Mouse (Mus musculus) layer of hippocampus, adult 8-10 months (tissue): ENCODE results near the gene Tnrc18. TPM values are rescaled to one million over a fixed set of nuclear protein-coding genes. Genes with fewer than 3 reads are reported as not detected.

Experiments used
- DNase-seq, 2 experiments: peaks; one replicate each; pipeline ENCODE4 v3.0.0; 2022; ENCODE audit warnings: low spot score in 2 of 2
- total RNA-seq, 4 experiments: library from RNA; stranded (reverse); gene quantifications; 2 replicates each; pipeline ENCODE4 v1.2.4; 2022

Tnrc18 gene
- total RNA-seq, 4 experiments from 2014 or later: 131 to 153 (median 136) TPM

- DNase-seq: no peak
Observed at GRCm38 (mm10) chr5:142728301-142728700, 89.2 kb downstream of the Tnrc18 start.

DNA sequence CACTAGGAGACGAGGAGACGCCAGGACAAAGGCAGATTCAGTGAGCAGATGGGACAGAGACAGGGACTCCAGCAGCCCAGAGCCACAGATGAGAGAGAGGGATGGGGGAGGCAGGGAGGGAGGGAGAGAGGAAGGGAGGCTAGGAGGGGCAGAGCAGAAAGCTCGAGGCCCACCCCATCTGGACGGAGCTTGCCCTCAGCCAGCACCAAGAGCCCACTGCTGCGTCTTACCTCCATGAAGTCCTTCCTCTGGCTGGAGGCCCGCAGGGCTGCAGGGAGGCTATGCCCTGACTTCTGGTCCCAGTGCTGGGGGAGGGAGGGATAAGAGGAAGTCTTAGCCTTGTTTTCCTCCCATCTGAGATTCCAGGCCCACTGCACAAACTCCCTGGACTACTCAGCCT, 90.7 kb downstream of the Tnrc18 start:
- no peak for DNase-seq

- no peak for DNase-seq
Observed at GRCm38 (mm10) chr5:142724265-142724664, 93.2 kb downstream of the Tnrc18 start.

DNA sequence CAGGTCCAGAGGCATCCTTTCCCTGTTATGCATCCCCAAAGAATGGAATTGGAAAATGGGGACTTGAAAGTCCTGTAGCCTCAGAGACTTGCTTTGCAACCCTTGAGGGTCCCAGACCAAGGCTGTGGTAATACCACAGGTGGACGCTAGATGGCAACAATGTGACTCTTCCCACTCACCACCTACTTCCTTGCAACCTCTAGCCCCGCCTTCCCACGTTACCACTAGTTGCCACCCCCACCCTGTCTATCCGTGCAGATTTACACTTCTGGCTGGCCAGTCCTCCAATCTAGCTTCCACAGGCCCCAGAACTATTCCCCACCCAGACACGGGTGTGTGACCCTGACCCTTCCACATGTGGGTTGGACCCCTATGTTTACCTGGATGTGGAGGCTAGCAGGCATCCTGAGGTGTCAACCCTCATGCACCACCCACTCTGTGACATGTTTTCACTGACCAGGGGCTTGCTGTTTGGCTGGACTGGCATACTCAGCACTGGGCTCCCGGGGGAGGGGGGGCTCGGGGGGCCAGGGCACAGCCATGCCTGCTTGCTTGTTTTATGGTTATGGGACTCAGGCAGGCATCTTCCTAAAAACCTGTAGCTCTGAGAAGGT, 93.8 kb downstream of the Tnrc18 start:
- DNase-seq: peak in 1 of 2 experiments; percentile 60

DNA sequence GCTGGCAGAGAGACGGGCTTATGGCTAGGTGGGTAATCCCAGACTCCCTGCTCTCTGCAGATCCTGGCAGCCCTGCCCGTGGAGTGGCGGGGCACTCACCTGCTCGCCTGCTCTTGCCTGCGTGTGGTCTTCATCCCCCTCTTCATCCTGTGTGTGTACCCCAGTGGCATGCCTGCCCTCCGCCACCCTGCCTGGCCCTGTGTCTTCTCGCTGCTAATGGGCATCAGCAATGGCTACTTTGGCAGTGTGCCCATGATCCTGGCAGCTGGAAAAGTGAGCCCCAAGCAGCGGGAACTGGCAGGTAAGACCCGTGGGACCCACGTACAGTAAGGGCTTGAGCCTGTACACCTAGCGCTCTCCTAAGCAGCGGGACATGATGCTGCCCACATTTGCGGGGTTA, 97.6 kb downstream of the Tnrc18 start:
- DNase-seq: no peak

DNA sequence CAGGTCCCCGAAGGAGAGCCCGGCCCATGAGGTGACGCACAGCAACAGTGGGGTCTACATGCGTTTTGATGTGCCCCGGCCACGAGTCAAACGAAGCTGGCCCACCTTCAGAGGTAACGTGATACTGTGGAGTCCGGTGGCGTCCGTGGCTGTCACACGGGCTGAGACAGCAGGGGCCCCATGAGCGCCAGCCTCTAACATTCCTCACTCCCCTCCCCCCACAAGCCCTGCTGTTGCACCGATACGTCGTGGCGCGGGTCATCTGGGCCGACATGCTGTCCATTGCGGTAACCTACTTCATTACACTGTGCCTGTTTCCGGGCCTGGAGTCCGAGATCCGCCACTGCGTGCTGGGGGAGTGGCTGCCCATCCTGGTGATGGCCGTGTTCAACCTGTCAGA, 99.0 kb downstream of the Tnrc18 start:
- no peak for DNase-seq

DNA sequence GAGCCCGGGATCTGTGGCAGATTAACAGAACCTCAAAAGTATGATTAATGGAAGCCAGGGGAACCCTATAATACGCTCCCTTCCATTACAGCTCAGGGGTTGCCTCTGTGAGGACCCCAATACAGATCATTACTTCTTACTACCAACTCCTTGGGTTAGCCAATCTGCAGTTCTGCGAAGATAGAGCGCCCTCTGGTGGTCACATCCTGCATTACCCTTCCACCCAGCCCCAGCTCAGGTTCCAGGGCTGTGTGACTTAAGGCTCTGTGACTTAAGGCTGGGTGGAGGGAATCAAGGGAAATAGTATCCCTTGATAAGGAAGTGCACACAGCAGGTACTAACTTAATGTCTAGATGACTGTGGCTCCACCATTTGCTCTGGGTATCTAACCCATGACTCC, 99.4 kb downstream of the Tnrc18 start:
- DNase-seq: peak in 1 of 2 experiments; percentile 86

GRCm38 (mm10) chr5:142716056-142716455, 101.4 kb downstream of the Tnrc18 start:
- DNase-seq: no peak

DNA sequence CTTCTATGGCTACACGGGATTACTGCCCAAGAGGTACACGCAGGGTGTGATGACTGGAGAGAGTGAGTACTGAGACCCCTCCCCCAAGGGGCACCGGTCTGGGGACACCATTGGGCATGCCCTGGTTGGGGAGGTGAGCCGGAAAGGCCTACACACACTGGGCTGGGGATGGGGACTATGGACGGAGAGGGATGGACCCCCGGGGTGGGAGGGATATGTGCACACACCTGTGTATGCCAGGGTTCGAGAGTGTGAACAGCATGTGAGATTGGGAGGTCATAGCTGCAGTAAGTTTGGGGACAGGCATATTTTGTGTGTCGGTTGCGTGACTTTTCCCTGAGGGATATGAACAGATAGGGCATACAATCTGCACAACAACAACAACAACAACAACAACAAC, 102.4 kb downstream of the Tnrc18 start:
- no peak for DNase-seq

DNA sequence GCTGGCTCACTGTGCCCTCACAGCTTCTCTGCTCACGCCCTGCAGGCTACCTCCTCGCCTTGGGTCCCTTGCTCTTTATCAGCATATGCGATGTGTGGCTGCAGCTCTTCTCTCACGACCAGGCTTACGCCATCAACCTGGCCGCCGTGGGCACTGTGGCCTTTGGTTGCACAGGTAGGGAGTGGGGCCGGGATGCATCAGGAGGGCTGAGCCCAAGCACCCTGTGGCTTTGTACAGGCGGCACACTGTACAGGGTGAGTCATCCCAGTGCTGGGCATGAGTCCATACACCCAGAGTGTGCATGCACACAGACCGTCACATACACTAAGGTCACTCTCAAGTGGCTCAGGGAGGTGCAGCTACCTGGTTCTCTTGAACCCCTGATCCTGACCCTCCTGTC, 103.5 kb downstream of the Tnrc18 start:
- no peak for DNase-seq

- no peak for DNase-seq
Observed at GRCm38 (mm10) chr5:142712373-142712772, 105.1 kb downstream of the Tnrc18 start.

DNA sequence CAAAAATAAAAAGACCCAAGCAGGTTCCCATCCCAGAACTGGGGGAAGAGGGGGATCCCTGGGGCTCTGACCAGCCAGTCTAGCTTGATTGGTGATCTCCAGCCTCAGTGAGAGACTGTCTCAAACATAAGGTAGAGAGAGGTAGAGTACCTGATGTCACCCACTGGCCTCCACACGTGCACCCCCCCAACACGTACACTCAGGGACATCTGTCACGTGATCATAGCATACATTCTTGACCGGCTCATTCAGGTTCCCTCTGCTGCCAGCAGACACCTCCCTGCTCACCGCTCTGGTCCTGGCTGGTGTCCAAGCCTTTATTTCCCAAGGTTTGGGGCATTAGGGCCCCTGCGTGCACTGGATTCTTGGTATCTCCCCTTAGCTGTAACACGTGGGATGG, 108.0 kb downstream of the Tnrc18 start:
- DNase-seq: no peak

DNA sequence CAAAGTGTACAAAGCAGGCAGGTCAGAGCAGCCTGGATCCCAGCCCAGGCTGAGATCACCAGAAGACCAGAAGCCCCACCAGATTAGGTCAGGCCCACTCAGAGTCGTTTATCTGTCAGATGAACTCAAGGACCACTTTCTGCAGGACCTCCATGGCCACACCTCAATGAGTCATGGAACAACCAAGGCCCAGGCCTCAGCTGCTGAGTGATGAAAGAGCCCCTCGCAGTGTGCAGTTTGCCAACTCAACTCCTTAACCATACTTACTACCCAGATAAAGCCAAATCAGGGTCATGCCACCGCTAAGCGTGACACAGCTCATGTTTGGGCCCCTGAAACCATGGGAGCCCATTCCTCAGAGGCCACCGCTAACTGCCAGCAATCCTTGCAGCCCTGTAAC, 109.8 kb downstream of the Tnrc18 start:
- no peak for DNase-seq

DNA sequence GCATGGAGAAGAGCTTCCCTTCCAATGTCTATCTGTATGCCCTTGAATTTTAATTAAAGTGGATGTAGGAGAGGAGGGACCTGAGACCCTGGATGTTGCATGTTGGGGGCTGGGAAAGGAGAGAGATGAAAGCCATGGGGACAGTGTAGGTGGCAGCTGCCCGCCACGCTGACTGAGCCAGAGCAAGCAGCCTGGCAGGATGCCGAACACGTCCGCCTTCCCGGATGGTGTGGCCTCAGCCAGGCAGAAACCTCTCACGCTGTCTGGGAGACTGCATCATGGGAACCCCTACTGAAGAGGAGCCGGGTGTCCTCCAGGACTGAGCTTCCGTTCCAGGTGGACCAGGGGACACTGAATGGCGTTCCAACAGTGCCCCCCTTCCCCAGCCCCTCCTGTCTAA, 113.9 kb downstream of the Tnrc18 start:
- DNase-seq: no peak

DNA sequence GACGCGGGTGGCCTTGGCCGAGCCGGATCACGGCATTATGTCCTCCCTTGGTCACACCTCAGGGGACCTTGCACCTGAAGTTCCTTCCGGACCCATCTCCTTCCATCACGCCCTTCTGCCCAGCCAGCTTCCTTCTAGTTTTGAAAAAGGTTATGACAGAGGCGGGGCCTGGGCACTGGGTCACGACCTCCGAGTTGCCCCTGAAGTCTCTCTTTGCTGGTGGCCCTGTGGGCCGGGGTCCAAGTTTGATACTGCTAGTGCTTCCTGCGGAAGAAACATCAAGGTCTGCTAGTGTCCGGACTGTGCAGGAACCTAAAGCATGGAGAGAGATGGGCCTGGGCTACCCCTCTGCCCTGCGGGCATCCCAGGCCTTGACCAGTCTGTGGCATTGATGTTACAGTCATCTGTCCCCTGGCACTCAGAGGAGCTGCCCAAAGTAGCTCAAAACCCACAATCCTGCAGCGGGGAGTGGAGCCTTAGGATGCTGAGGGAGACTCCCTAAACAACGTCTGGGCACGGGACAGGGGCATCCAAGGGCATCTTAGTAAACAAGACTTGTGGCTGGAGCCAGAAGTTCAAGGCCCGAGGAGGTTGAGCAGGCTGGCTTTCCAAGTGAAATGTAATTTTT, 114.8 kb downstream of the Tnrc18 start:
- no peak for DNase-seq

- DNase-seq: no peak
Observed at GRCm38 (mm10) chr5:142701651-142702510, 115.6 kb downstream of the Tnrc18 start.

- DNase-seq: no peak
Observed at GRCm38 (mm10) chr5:142700842-142701589, 116.4 kb downstream of the Tnrc18 start.

DNA sequence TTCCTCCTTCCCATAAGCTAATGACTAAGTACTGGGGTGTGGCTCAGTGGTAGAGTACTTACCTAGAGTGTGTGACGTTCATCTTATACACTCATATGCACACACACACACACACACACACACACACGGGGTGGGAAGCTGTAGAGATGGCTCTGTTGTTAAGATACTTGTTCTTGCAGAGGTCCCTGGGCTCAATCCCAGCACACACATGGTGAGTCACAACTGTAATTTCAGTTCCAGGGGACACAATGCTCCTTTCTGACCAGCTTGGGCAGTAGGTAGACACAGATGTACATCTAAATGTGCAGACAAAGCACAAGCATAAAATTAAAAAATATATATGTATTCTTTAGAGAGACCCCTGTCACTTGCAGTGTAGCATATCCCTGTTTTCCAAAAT, 119.7 kb downstream of the Tnrc18 start:
- no peak for DNase-seq

DNA sequence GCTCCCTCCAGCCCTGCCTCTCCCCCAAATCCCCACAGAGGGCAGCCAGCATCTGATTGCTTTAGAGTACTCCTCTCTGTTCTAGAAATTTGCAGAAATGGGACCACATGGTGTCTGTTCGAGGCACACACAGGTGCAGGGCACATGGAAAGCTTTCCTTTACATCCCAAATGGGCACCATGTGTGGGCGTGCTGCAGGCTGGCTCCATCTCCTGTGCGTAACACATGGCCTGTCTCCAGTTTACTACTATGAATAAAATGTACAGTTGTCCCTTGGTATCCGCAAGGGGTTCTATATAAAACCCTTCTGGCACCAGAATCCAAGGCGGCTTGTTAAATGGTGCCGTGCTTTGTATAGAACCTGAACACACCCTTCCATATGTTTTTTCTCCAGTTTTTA, 120.6 kb downstream of the Tnrc18 start:
- peak in 1 of 2 experiments; percentile 58 for DNase-seq

GRCm38 (mm10) chr5:142696258-142696657, 121.2 kb downstream of the Tnrc18 start:
- no peak for DNase-seq

DNA sequence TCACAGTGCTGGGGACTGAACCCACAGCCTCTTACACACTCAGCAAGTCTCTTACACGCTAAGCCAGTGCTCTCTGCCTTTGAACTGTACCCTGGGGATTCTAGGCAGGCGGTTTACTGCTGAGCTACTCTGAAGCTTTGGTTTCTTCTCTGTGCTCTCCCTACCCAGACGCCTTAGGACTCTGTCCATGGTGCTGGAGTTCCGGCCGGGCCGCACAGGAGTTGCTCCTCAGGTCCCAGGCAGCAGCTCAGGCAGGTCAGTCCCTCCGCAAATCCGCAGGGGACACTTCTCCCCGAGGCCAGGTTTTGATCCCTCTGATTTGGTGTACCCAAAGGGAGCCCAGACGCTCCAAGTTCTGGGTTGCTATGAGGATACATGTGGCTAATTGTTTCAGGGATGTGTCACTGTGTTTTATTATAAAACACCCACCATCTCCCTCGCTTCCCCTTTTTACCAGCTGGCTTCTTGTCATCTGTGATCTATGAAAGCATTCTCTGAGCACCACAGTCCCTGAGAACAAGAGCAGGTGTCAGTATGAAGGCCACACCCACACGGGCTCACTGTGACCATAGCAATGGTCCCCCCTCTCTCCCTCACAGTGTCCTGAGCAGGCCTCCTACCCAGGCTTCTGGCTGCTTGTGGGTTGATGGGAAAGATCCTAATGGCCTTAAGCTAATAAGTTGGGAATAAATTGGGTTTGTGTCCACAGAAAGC, 122.7 kb downstream of the Tnrc18 start:
- DNase-seq: peak in 1 of 2 experiments; percentile 62
